Mouse (Mus musculus): ENCODE data around the gene Sppl2a. TPM values are rescaled to one million over a fixed set of nuclear protein-coding genes. Genes with fewer than 3 reads are reported as not detected.
A peak's percentile ranks its signal among the peaks of the same experiment; 100 is the strongest.
"Not testable (repeated sequence)": the region's sequence is repeated elsewhere in the genome, so short reads cannot be mapped to it uniquely, and the experiment has no call there.

Sppl2a gene
- polyA plus RNA-seq, 1 experiment from 2014 or later = 36.9 TPM

GRCm38 (mm10) chr2:126887141-126887540, 45.9 kb downstream of the Sppl2a start:
- no peaks in the 10 kb centered on the region for H3K9me3 ChIP-seq
- H3K9ac ChIP-seq = no peak overlapping the region
- H3K4me2 ChIP-seq = no peak overlapping the region
- WGBS = 72% methylated on average over 3 of the region's 3 CpGs
- no peak overlapping the region for H3K4me3 ChIP-seq (replicated peaks)
- no peak for ATAC-seq (ENCODE audit: low FRiP score)
- no peaks in the 10 kb centered on the region for H3K36me3 ChIP-seq (replicated peaks)
- no peak overlapping the region for H3K27ac ChIP-seq
- no peaks in the 10 kb centered on the region for H3K27me3 ChIP-seq
- H3K4me1 ChIP-seq = no peaks in the 10 kb centered on the region

DNA sequence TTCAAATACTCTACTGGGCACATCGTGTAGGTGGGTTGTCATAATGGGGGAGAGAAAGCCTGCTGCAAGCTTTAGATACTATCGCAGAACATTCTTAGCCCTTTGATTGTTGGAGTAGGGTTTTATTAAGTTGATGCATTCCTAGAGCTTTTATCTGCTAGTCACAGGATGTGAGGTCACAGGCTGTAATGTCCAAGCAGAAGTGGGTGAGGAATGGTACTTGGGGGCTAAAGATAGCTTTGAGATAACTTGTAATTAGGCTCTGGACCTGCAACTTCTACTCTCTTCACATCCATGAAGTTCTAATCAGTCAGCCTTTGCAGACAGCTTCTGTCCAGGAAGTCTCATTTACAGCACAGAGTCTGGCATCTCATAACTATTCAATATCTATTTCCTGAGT, 47.2 kb downstream of the Sppl2a start:
- ATAC-seq (ENCODE audit: low FRiP score) = no peak
- Histone ChIP-seq H3K4me1 (no peaks in the 10 kb centered on the region), H3K27ac (no peak overlapping the region), H3K9me3 (no peaks in the 10 kb centered on the region), H3K27me3 (no peaks in the 10 kb centered on the region), H3K36me3 (replicated peaks) (no peaks in the 10 kb centered on the region), H3K9ac (no peak overlapping the region), H3K4me2 (no peak overlapping the region), H3K4me3 (replicated peaks) (no peak overlapping the region)
- 87% methylated on average over 2 of the region's 2 CpGs for WGBS

DNA sequence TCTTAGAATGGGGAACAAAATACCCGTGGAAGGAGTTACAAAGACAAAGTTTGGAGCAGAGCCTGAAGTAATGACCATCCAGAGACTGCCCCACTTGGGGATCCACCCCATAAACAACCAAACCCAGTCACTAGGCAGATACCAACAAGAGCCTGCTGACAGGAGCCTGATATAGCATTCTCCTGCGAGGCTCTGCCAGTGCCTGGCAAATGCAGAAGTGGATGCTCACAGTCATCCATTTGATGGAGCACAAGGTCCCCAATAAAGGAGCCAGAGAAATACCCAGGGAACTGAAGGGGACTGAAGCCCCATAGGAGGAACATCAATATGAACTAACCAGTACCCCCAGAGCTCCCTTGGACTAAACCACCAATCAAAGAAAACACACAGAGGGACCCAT, 50.3 kb downstream of the Sppl2a start:
- 77% methylated on average over 2 of the region's 2 CpGs for WGBS
- H3K36me3 ChIP-seq (replicated peaks); H3K9ac ChIP-seq; H3K27me3 ChIP-seq; H3K27ac ChIP-seq; H3K4me1 ChIP-seq; H3K4me2 ChIP-seq; H3K4me3 ChIP-seq (replicated peaks); ATAC-seq (ENCODE audit: low FRiP score); H3K9me3 ChIP-seq: not testable (repeated sequence)

DNA sequence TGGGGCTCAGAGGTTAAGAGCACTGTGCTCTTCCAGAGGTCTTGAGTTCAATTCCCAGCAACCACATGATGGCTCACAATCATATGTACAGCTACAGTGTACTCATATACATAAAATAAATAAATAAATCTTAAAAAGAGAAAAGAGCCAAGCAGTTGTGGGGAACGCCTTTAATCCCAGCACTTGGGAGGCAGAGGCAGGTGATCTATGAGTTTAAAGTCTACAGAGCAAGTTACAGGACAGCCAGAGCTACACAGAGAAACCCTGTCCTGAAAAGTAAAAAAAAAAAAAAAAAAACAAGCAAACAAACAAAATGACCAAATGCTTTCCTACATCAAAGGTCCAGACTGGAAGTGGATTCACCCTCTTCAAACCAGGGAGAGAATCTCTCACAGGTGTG, 55.0 kb downstream of the Sppl2a start:
- Histone ChIP-seq H3K9ac (no peak overlapping the region), H3K9me3 (no peaks in the 10 kb centered on the region), H3K36me3 (replicated peaks) (no peaks in the 10 kb centered on the region), H3K4me3 (replicated peaks) (no peak overlapping the region), H3K27ac (no peak overlapping the region), H3K4me2 (no peak overlapping the region), H3K27me3 (no peaks in the 10 kb centered on the region), H3K4me1 (peaks cover 10% of the 10 kb centered on the region)
- ATAC-seq (ENCODE audit: low FRiP score) = no peak
- 89% methylated on average over 1 of the region's 1 CpGs for WGBS

GRCm38 (mm10) chr2:126875871-126876796, 56.9 kb downstream of the Sppl2a start, which contains the start of gene Trpm7:
Trpm7 (minus strand) TSS chr2:126876230.
- 1% methylated on average over 81 of the region's 81 CpGs for WGBS
- Histone ChIP-seq H3K4me3 (replicated peaks) (peak within 1 kb of the TSS; percentile 86), H3K4me1 (peaks cover 10% of the 10 kb centered on the region), H3K9ac (peak within 1 kb of the TSS; percentile 95), H3K27me3 (no peaks in the 10 kb centered on the region), H3K36me3 (replicated peaks) (no peaks in the 10 kb centered on the region), H3K9me3 (no peaks in the 10 kb centered on the region), H3K27ac (peak within 1 kb of the TSS; percentile 98), H3K4me2 (peak within 1 kb of the TSS; percentile 75)
- ATAC-seq (ENCODE audit: low FRiP score) = peak; percentile 98

DNA sequence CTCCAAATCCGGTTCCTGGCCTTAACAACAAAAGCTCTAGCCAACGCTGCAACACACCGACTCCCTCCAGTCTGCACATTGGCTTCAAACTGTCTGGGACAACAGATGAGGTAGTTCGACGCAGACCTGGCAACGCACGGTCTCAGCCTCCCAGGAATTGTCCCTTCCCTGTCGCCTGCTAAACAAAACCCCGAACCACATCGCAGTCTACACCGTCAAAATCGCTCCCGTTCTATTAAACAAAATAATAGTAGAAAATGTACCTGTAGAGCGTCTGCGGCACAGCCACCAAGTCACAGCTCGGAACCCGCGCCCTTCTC, 57.6 kb downstream of the Sppl2a start:
- Histone ChIP-seq H3K4me3 (replicated peaks) (peak overlapping the region; percentile 86), H3K27me3 (no peaks in the 10 kb centered on the region), H3K9ac (peak overlapping the region; percentile 95), H3K27ac (peak overlapping the region; percentile 98), H3K4me1 (peaks cover 10% of the 10 kb centered on the region), H3K36me3 (replicated peaks) (no peaks in the 10 kb centered on the region), H3K9me3 (no peaks in the 10 kb centered on the region), H3K4me2 (peak overlapping the region; percentile 75)
- under 1% methylated on average over 18 of the region's 18 CpGs for WGBS
- ATAC-seq (ENCODE audit: low FRiP score) = peak; percentile 62

GRCm38 (mm10) chr2:126874809-126875515, 58.1 kb downstream of the Sppl2a start:
- H3K4me3 ChIP-seq (replicated peaks) = peak overlapping the region; percentile 86
- H3K27me3 ChIP-seq = no peaks in the 10 kb centered on the region
- no peaks in the 10 kb centered on the region for H3K9me3 ChIP-seq
- peak overlapping the region; percentile 98 for H3K27ac ChIP-seq
- H3K9ac ChIP-seq = peak overlapping the region; percentile 95
- no peak for ATAC-seq (ENCODE audit: low FRiP score)
- peaks cover 10% of the 10 kb centered on the region for H3K4me1 ChIP-seq
- WGBS = 29% methylated on average over 13 of the region's 13 CpGs
- no peaks in the 10 kb centered on the region for H3K36me3 ChIP-seq (replicated peaks)
- H3K4me2 ChIP-seq = peak overlapping the region; percentile 75

GRCm38 (mm10) chr2:126866301-126866700, 66.7 kb downstream of the Sppl2a start:
- no peak for ATAC-seq (ENCODE audit: low FRiP score)
- H3K4me3 ChIP-seq (replicated peaks) = no peak overlapping the region
- no peak overlapping the region for H3K4me2 ChIP-seq
- H3K9ac ChIP-seq = no peak overlapping the region
- H3K4me1 ChIP-seq = no peaks in the 10 kb centered on the region; the same call in 1 of the 2 replicates
- H3K36me3 ChIP-seq (replicated peaks) = 0 out of 2 replicates have a peak, but pooled peaks cover 5% of the 10 kb centered on the region
- H3K27me3 ChIP-seq = no peaks in the 10 kb centered on the region
- 86% methylated on average over 1 of the region's 1 CpGs for WGBS
- no peak overlapping the region for H3K27ac ChIP-seq
- no peaks in the 10 kb centered on the region for H3K9me3 ChIP-seq

DNA sequence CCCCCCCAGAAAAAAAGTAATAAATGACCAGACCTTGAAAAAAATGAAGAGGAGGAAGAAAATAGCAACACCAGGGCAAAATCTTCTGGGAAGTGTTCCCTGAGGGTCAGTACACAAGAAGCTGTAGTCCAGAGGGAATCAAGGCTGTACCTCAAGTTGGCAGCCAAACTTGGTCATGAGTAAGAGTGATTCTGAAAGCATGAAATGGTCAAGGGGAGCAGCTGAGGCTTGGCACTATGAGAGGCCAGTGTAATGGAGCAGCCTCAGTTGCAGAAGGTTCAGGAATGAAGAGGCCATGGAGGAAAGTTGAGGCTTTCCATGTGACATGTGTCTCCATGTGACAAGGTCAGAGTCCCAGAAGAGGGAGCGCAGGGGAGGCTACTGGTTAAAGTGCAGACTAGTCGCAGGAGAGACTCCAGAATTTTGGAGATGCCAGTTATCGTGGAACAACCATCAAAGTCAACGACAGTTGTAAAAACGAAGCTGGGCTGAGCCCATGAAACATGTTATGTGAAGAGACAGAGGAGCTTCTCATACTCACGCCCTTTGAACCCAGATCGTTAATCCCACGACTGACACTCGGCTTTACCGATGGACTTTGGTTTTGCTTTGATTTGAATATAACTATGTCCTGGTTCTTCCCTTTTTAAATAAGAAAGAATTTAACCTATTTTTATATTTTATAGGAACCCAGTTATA, 67.4 kb downstream of the Sppl2a start:
- Histone ChIP-seq H3K27ac (no peak overlapping the region), H3K9ac (no peak overlapping the region), H3K4me1 (no peaks in the 10 kb centered on the region; the same call in 1 of the 2 replicates), H3K4me2 (no peak overlapping the region), H3K36me3 (replicated peaks) (0 out of 2 replicates have a peak, but pooled peaks cover 5% of the 10 kb centered on the region), H3K4me3 (replicated peaks) (no peak overlapping the region), H3K27me3 (no peaks in the 10 kb centered on the region), H3K9me3 (no peaks in the 10 kb centered on the region)
- WGBS = 93% methylated on average over 10 of the region's 10 CpGs
- ATAC-seq (ENCODE audit: low FRiP score) = no peak

DNA sequence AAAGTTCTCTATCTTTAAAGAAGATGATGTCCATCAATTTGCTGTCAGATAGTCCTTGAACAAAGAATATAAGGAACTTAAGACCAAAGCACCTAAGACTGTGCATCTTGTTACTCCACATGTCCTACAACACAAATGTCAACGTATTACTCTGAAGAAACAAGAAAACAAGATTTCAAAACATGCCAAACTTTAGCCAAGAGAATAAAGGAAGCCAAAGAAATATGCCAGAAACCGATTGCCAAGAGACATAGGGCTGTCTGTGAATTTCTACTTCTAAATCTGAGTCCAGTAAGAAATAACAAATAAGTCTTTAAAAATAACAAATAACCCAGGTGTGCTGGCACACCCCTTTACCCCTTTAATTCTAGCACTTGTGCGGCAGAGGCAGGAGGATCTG, 68.0 kb downstream of the Sppl2a start:
- Histone ChIP-seq H3K9me3 (no peaks in the 10 kb centered on the region), H3K9ac (no peak overlapping the region), H3K4me3 (replicated peaks) (no peak overlapping the region), H3K27ac (no peak overlapping the region), H3K4me1 (no peaks in the 10 kb centered on the region), H3K27me3 (no peaks in the 10 kb centered on the region), H3K4me2 (no peak overlapping the region), H3K36me3 (replicated peaks) (0 out of 2 replicates have a peak, but pooled peaks cover 5% of the 10 kb centered on the region)
- ATAC-seq (ENCODE audit: low FRiP score) = no peak
- WGBS = 92% methylated on average over 3 of the region's 3 CpGs

- H3K36me3 ChIP-seq (replicated peaks) = peaks cover 41% of the 10 kb centered on the region
- no peak overlapping the region for H3K4me3 ChIP-seq (replicated peaks)
- ATAC-seq (ENCODE audit: low FRiP score) = no peak
- no peak overlapping the region for H3K9ac ChIP-seq
- H3K4me1 ChIP-seq = no peaks in the 10 kb centered on the region
- no peaks in the 10 kb centered on the region for H3K27me3 ChIP-seq
- H3K9me3 ChIP-seq = no peaks in the 10 kb centered on the region
- H3K4me2 ChIP-seq = no peak overlapping the region
- WGBS = 90% methylated on average over 4 of the region's 4 CpGs
- H3K27ac ChIP-seq = no peak overlapping the region
These were observed 88.3 kb downstream of the Sppl2a start for GRCm38 (mm10) chr2:126844751-126845150.

All from forebrain, embryonic 12.5 days (tissue).